Mouse (Mus musculus): ENCODE data around the gene H3f3a. TPM values are rescaled to one million over a fixed set of nuclear protein-coding genes. Genes with fewer than 3 reads are reported as not detected.

H3f3a gene
- polyA plus RNA-seq, 1 experiment from 2014 or later: 1,306 TPM

GRCm38 (mm10) chr1:180762679-180763078 lies 51.1 kb downstream of the H3f3a start:
- peaks cover 29% of the 10 kb centered on the region for H3K4me1 ChIP-seq (ENCODE audit: insufficient read depth)
- H3K36me3 ChIP-seq (replicated peaks; ENCODE audit: insufficient read depth, low read length): no peaks in the 10 kb centered on the region
- DNase-seq (peak; percentile 33), ATAC-seq (peak; percentile 6; the same call in 1 of the 2 replicates)
- no peak for TF ChIP-seq EP300 (IDR thresholded peaks at IDR 0.05; ENCODE audit: low read depth)
- no peak for TF ChIP-seq CTCF (IDR thresholded peaks at IDR 0.05; ENCODE audit: low read depth)
- H3K9me3 ChIP-seq (ENCODE audit: low read length): no peaks in the 10 kb centered on the region
- H3K4me2 ChIP-seq (ENCODE audit: low read depth, low read length): peak overlapping the region; percentile 60
- H3K9ac ChIP-seq (replicated peaks): no peak overlapping the region
- H3K27ac ChIP-seq (ENCODE audit: low read depth): peak overlapping the region; percentile 77
- H3K4me3 ChIP-seq (ENCODE audit: low read depth, low read length): peak overlapping the region; percentile 40; the same call in 1 of the 2 replicates
- 52% methylated on average over 8 of the region's 8 CpGs for WGBS (ENCODE audit: insufficient replicate concordance)
- no peaks in the 10 kb centered on the region for H3K27me3 ChIP-seq (ENCODE audit: insufficient read depth, low read length)

DNA sequence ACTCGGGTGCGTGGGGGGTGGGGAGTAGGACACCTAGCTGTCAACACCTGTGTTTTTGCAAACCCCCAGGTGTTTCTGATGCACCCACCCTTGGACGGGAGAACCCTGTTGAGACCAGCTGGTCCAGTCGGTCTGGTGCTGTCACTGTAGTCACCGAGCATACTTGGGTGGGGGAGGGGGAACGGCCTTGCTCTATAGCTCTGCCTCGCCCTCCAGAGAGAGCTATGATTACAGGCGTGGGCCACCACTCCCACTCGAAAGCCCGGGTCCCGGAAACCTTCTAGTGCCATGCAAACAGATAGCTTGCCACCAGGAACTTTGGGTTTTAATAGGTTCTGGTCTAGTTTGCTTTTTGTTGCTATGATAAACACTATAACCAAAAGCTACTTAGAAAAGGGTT lies 51.6 kb downstream of the H3f3a start:
- ATAC-seq: no peak
- peak; percentile 13 for DNase-seq
- TF ChIP-seq EP300 (IDR thresholded peaks at IDR 0.05; ENCODE audit: low read depth) (no peak), CTCF (IDR thresholded peaks at IDR 0.05; ENCODE audit: low read depth) (no peak)
- no peaks in the 10 kb centered on the region for H3K36me3 ChIP-seq (replicated peaks; ENCODE audit: insufficient read depth, low read length)
- WGBS (ENCODE audit: insufficient replicate concordance): 71% methylated on average over 11 of the region's 11 CpGs
- H3K9ac ChIP-seq (replicated peaks): no peak overlapping the region
- no peak overlapping the region for H3K4me3 ChIP-seq (ENCODE audit: low read depth, low read length)
- no peak overlapping the region for H3K27ac ChIP-seq (ENCODE audit: low read depth)
- H3K27me3 ChIP-seq (ENCODE audit: insufficient read depth, low read length): no peaks in the 10 kb centered on the region
- no peak overlapping the region for H3K4me2 ChIP-seq (ENCODE audit: low read depth, low read length)
- H3K9me3 ChIP-seq (ENCODE audit: low read length): no peaks in the 10 kb centered on the region
- H3K4me1 ChIP-seq (ENCODE audit: insufficient read depth): peaks cover 27% of the 10 kb centered on the region

GRCm38 (mm10) chr1:180757956-180758520 lies 55.7 kb downstream of the H3f3a start:
- Histone ChIP-seq H3K27ac (ENCODE audit: low read depth) (peak overlapping the region; percentile 81), H3K9me3 (ENCODE audit: low read length) (no peaks in the 10 kb centered on the region), H3K36me3 (replicated peaks; ENCODE audit: insufficient read depth, low read length) (peaks cover 11% of the 10 kb centered on the region), H3K4me1 (ENCODE audit: insufficient read depth) (peaks cover 16% of the 10 kb centered on the region; the same call in 1 of the 2 replicates), H3K9ac (replicated peaks) (no peak overlapping the region), H3K27me3 (ENCODE audit: insufficient read depth, low read length) (no peaks in the 10 kb centered on the region), H3K4me3 (ENCODE audit: low read depth, low read length) (no peak overlapping the region), H3K4me2 (ENCODE audit: low read depth, low read length) (no peak overlapping the region)
- TF ChIP-seq CTCF (IDR thresholded peaks at IDR 0.05; ENCODE audit: low read depth) (no peak), EP300 (IDR thresholded peaks at IDR 0.05; ENCODE audit: low read depth) (no peak)
- ATAC-seq (peak; percentile 86), DNase-seq (peak; percentile 39)
- 74% methylated on average over 7 of the region's 7 CpGs for WGBS (ENCODE audit: insufficient replicate concordance)

GRCm38 (mm10) chr1:180757252-180757955 lies 56.3 kb downstream of the H3f3a start:
- no peaks in the 10 kb centered on the region for H3K9me3 ChIP-seq (ENCODE audit: low read length)
- H3K4me2 ChIP-seq (ENCODE audit: low read depth, low read length): no peak overlapping the region
- no peak for TF ChIP-seq EP300 (IDR thresholded peaks at IDR 0.05; ENCODE audit: low read depth)
- TF ChIP-seq CTCF (IDR thresholded peaks at IDR 0.05; ENCODE audit: low read depth): peak; percentile 39
- 48% methylated on average over 3 of the region's 3 CpGs for WGBS (ENCODE audit: insufficient replicate concordance)
- ATAC-seq: peak; percentile 78
- no peak overlapping the region for H3K9ac ChIP-seq (replicated peaks)
- H3K36me3 ChIP-seq (replicated peaks; ENCODE audit: insufficient read depth, low read length): peaks cover 18% of the 10 kb centered on the region
- H3K4me3 ChIP-seq (ENCODE audit: low read depth, low read length): no peak overlapping the region
- peak overlapping the region; percentile 81 for H3K27ac ChIP-seq (ENCODE audit: low read depth)
- H3K4me1 ChIP-seq (ENCODE audit: insufficient read depth): peaks cover 16% of the 10 kb centered on the region; the same call in 1 of the 2 replicates
- DNase-seq: no peak
- no peaks in the 10 kb centered on the region for H3K27me3 ChIP-seq (ENCODE audit: insufficient read depth, low read length)

DNA sequence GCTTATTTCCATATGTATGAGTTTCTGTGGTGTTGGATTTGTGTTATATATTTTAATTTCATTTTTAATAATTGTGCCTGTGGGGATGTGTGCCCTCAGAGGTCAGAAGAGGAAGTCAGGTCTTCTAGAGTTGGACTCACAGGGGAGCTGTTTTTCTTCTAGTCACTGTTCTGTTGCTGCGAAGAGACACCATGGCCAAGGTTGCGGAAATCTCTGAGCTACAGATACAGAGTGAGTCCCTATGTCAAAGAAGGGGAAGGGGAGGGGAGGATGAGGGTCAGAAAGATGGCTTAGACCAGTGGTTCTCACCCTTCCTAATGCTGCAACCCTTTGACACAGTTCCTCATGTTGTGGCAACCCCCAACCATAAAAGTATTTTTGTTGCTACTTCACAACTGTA lies 57.0 kb downstream of the H3f3a start:
- no peak for DNase-seq
- 74% methylated on average over 2 of the region's 2 CpGs for WGBS (ENCODE audit: insufficient replicate concordance)
- TF ChIP-seq EP300 (IDR thresholded peaks at IDR 0.05; ENCODE audit: low read depth) (no peak), CTCF (IDR thresholded peaks at IDR 0.05; ENCODE audit: low read depth) (no peak)

GRCm38 (mm10) chr1:180754376-180754775 lies 59.4 kb downstream of the H3f3a start:
- H3K4me3 ChIP-seq (ENCODE audit: low read depth, low read length): no peak overlapping the region
- H3K4me2 ChIP-seq (ENCODE audit: low read depth, low read length): no peak overlapping the region
- WGBS (ENCODE audit: insufficient replicate concordance): 87% methylated on average over 8 of the region's 8 CpGs
- peaks cover 26% of the 10 kb centered on the region for H3K36me3 ChIP-seq (replicated peaks; ENCODE audit: insufficient read depth, low read length)
- H3K9ac ChIP-seq (replicated peaks): no peak overlapping the region
- H3K27ac ChIP-seq (ENCODE audit: low read depth): no peak overlapping the region
- DNase-seq: no peak
- no peaks in the 10 kb centered on the region for H3K9me3 ChIP-seq (ENCODE audit: low read length)
- H3K27me3 ChIP-seq (ENCODE audit: insufficient read depth, low read length): no peaks in the 10 kb centered on the region
- no peak for ATAC-seq
- TF ChIP-seq CTCF (IDR thresholded peaks at IDR 0.05; ENCODE audit: low read depth) (no peak), EP300 (IDR thresholded peaks at IDR 0.05; ENCODE audit: low read depth) (no peak)
- H3K4me1 ChIP-seq (ENCODE audit: insufficient read depth): peaks cover 13% of the 10 kb centered on the region; the same call in 1 of the 2 replicates

More for the DNA sequence above, 57.0 kb downstream of the H3f3a start:
- Histone ChIP-seq H3K36me3 (replicated peaks; ENCODE audit: insufficient read depth, low read length) (peaks cover 25% of the 10 kb centered on the region), H3K9ac (replicated peaks) (no peak overlapping the region), H3K27me3 (ENCODE audit: insufficient read depth, low read length) (no peaks in the 10 kb centered on the region), H3K4me2 (ENCODE audit: low read depth, low read length) (no peak overlapping the region), H3K9me3 (ENCODE audit: low read length) (no peaks in the 10 kb centered on the region), H3K27ac (ENCODE audit: low read depth) (no peak overlapping the region), H3K4me3 (ENCODE audit: low read depth, low read length) (no peak overlapping the region), H3K4me1 (ENCODE audit: insufficient read depth) (peaks cover 13% of the 10 kb centered on the region; the same call in 1 of the 2 replicates)
- ATAC-seq: no peak
